Mouse (Mus musculus): ENCODE results near the gene Usp33. TPM values are rescaled to one million over a fixed set of nuclear protein-coding genes. Genes with fewer than 3 reads are reported as not detected.

Usp33 gene
- polyA plus RNA-seq, 1 experiment: 101 TPM

GRCm38 (mm10) chr3:152347227-152347626 lies 949 bp downstream of the Usp33 start:
- TF ChIP-seq CTCF (IDR thresholded peaks at IDR 0.05; ENCODE audit: borderline replicate concordance, insufficient read depth, low read depth, low read length): no peak
- WGBS: 17% methylated on average over 3 of the region's 3 CpGs
- H3K4me3 ChIP-seq (replicated peaks; ENCODE audit: insufficient read depth, low read depth, low read length): peak overlapping the region; percentile 95
- H3K27ac ChIP-seq (ENCODE audit: insufficient read depth, low read length): no peak overlapping the region
- peaks cover under 1% of the 10 kb centered on the region for H3K4me1 ChIP-seq (ENCODE audit: control insufficient read depth, insufficient read depth, low read length)
- DNase-seq: no peak
- no peaks in the 10 kb centered on the region for H3K27me3 ChIP-seq (ENCODE audit: control insufficient read depth, insufficient read depth, low read length)

DNA sequence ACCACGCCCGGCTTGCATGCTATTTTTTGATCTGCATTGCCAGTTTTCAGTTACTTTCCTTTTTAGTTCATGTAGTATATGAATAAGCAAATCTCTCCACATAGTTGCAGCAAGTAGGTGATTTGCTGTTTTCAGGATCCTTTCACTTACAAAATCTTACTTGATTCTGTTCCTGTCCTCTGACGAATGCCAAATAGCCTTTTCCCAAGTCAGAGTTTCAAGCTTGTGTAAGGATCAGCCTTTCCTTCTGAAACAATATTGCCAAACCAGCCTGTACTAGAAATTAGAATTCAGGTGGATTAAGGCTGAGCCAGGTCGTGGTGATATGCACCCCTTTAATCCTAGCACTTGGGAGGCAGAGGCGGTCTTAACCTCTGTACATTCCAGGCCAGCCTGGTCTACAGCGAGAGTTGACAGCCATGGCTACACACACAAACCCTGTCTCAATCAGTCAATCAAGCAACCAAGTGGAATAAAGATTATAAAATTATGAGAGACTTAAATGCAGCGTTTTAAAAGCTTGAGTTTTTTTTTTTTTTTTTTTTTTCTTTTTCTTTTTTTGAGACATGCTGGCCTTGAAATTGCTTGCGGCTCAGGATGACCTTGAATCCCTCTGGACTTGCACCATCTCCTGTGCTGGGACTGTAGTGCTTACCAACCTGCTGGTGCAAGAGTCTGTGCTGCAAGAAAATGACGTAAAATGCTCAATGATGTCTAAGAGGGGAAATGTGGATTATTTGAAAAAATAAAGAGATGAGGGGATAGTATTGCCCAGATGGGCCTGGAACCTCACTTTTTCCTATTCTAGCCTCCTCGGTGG lies 1.9 kb downstream of the Usp33 start:
- 72% methylated on average over 10 of the region's 10 CpGs for WGBS
- Histone ChIP-seq H3K4me1 (ENCODE audit: control insufficient read depth, insufficient read depth, low read length) (peaks cover 6% of the 10 kb centered on the region), H3K27me3 (ENCODE audit: control insufficient read depth, insufficient read depth, low read length) (no peaks in the 10 kb centered on the region), H3K27ac (ENCODE audit: insufficient read depth, low read length) (no peak overlapping the region), H3K4me3 (replicated peaks; ENCODE audit: insufficient read depth, low read depth, low read length) (peak overlapping the region; percentile 13)
- no peak for DNase-seq
- TF ChIP-seq POLR2A (IDR thresholded peaks at IDR 0.05; ENCODE audit: borderline replicate concordance, insufficient read depth, low read length) (no peak), CTCF (IDR thresholded peaks at IDR 0.05; ENCODE audit: borderline replicate concordance, insufficient read depth, low read depth, low read length) (no peak)

DNA sequence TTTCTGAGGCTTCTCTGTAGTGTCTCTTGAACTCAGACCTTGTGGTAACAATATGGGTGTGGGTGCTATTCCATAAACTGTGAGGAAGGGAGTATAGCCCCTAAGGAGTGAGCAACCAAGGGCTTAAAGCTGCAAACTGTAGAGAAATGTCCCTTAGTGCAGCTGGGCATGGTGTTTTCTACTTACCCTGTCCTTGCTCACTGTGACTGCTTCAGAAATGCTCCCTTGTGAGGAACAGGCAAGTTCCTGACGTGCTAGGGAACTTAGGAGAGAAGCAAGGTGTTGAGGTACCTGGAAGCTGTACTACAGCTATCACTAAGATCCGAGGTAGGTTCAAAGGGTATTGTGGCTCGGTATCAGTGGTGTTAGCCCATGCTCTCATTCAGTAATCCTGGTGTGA lies 4.2 kb downstream of the Usp33 start:
- TF ChIP-seq POLR2A (IDR thresholded peaks at IDR 0.05; ENCODE audit: borderline replicate concordance, insufficient read depth, low read length): no peak
- H3K27me3 ChIP-seq (ENCODE audit: control insufficient read depth, insufficient read depth, low read length): no peaks in the 10 kb centered on the region
- 86% methylated on average over 3 of the region's 3 CpGs for WGBS
- peaks cover 14% of the 10 kb centered on the region for H3K4me1 ChIP-seq (ENCODE audit: control insufficient read depth, insufficient read depth, low read length)
- no peak overlapping the region for H3K4me3 ChIP-seq (replicated peaks; ENCODE audit: insufficient read depth, low read depth, low read length)
- no peak overlapping the region for H3K27ac ChIP-seq (ENCODE audit: insufficient read depth, low read length)
- DNase-seq: no peak

DNA sequence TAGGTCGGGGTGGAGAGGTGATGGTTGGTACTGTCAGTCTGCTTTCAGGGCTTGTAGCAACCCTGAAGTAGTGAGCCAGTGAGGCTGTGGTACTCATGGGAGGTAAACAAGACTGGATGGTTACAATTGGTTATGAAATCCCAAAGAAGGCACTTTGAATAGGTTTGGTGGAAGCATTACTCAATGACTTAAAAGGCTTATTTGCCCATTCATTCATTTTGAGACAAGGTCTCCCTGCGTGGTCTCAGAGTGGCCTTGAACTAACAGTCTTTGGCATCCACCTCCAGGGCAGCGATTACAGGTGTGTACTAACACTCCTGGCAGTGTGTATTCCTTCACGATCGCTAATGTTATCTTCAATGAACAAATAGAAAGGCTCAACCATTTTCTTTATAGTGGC lies 4.7 kb downstream of the Usp33 start:
- no peak for TF ChIP-seq POLR2A (IDR thresholded peaks at IDR 0.05; ENCODE audit: borderline replicate concordance, insufficient read depth, low read length)
- TF ChIP-seq CTCF (IDR thresholded peaks at IDR 0.05; ENCODE audit: borderline replicate concordance, insufficient read depth, low read depth, low read length): no peak
- Histone ChIP-seq H3K27me3 (ENCODE audit: control insufficient read depth, insufficient read depth, low read length) (no peaks in the 10 kb centered on the region), H3K4me3 (replicated peaks; ENCODE audit: insufficient read depth, low read depth, low read length) (no peak overlapping the region), H3K27ac (ENCODE audit: insufficient read depth, low read length) (no peak overlapping the region), H3K4me1 (ENCODE audit: control insufficient read depth, insufficient read depth, low read length) (peaks cover 14% of the 10 kb centered on the region)
- WGBS: 86% methylated on average over 5 of the region's 5 CpGs
- no peak for DNase-seq

DNA sequence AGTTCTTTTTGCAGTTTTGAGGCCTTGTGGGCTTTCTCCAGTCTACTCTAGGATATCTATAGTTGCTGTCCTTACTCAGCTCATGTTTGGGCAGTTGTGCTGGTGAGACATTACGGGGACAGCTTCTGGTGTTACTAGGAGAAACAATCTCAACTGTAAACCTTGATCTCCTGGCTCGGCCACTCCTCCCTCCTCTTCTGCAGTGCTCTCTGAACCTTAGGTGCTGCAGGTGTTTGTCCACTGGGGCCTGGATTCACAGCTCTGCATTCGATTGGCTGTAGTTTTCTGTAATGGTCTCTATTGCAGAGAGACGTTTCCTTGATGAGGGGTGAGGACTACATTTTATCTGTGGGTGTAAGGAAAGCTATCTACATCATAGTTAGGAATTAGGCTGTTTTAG lies 6.0 kb downstream of the Usp33 start:
- TF ChIP-seq POLR2A (IDR thresholded peaks at IDR 0.05; ENCODE audit: borderline replicate concordance, insufficient read depth, low read length) (no peak), CTCF (IDR thresholded peaks at IDR 0.05; ENCODE audit: borderline replicate concordance, insufficient read depth, low read depth, low read length) (no peak)
- H3K27me3 ChIP-seq (ENCODE audit: control insufficient read depth, insufficient read depth, low read length): no peaks in the 10 kb centered on the region
- no peak overlapping the region for H3K4me3 ChIP-seq (replicated peaks; ENCODE audit: insufficient read depth, low read depth, low read length)
- no peak overlapping the region for H3K27ac ChIP-seq (ENCODE audit: insufficient read depth, low read length)
- peaks cover 14% of the 10 kb centered on the region for H3K4me1 ChIP-seq (ENCODE audit: control insufficient read depth, insufficient read depth, low read length)
- WGBS: 92% methylated on average over 4 of the region's 4 CpGs
- DNase-seq: no peak

GRCm38 (mm10) chr3:152353434-152354177 lies 7.3 kb downstream of the Usp33 start:
- Histone ChIP-seq H3K27me3 (ENCODE audit: control insufficient read depth, insufficient read depth, low read length) (no peaks in the 10 kb centered on the region), H3K27ac (ENCODE audit: insufficient read depth, low read length) (no peak overlapping the region; the same call in 1 of the 2 replicates), H3K4me1 (ENCODE audit: control insufficient read depth, insufficient read depth, low read length) (peaks cover 14% of the 10 kb centered on the region), H3K4me3 (replicated peaks; ENCODE audit: insufficient read depth, low read depth, low read length) (no peak overlapping the region)
- DNase-seq: no peak
- TF ChIP-seq CTCF (IDR thresholded peaks at IDR 0.05; ENCODE audit: borderline replicate concordance, insufficient read depth, low read depth, low read length) (no peak), POLR2A (IDR thresholded peaks at IDR 0.05; ENCODE audit: borderline replicate concordance, insufficient read depth, low read length) (no peak)
- 21% methylated on average over 10 of the region's 10 CpGs for WGBS

DNA sequence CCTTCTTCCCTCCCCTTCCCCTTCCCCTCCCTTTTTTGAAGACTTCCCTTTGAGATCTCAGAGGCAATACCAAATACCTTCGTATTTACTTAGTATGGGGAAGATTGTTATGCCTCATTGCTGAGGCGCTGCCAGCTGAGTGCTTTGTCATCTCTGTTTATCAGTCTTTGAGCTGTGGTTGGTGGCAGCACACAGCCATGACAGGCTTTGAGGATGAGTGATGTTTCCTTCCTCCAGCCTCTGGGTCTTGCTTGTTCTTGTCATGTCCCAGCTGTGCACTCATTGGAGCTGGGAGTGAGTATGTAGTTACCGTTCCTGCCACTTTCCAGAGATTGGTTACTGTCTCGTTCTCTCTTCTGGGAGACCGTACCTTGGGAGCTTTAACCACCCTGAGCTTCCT lies 9.1 kb downstream of the Usp33 start:
- Histone ChIP-seq H3K4me1 (ENCODE audit: control insufficient read depth, insufficient read depth, low read length) (peaks cover 18% of the 10 kb centered on the region), H3K27ac (ENCODE audit: insufficient read depth, low read length) (no peak overlapping the region), H3K4me3 (replicated peaks; ENCODE audit: insufficient read depth, low read depth, low read length) (no peak overlapping the region), H3K27me3 (ENCODE audit: control insufficient read depth, insufficient read depth, low read length) (no peaks in the 10 kb centered on the region)
- WGBS: 78% methylated on average over 5 of the region's 5 CpGs
- TF ChIP-seq POLR2A (IDR thresholded peaks at IDR 0.05; ENCODE audit: borderline replicate concordance, insufficient read depth, low read length) (no peak), CTCF (IDR thresholded peaks at IDR 0.05; ENCODE audit: borderline replicate concordance, insufficient read depth, low read depth, low read length) (no peak)
- DNase-seq: no peak

- Histone ChIP-seq H3K27ac (ENCODE audit: insufficient read depth, low read length) (no peak overlapping the region), H3K4me3 (replicated peaks; ENCODE audit: insufficient read depth, low read depth, low read length) (no peak overlapping the region), H3K4me1 (ENCODE audit: control insufficient read depth, insufficient read depth, low read length) (peaks cover 18% of the 10 kb centered on the region), H3K27me3 (ENCODE audit: control insufficient read depth, insufficient read depth, low read length) (no peaks in the 10 kb centered on the region)
- WGBS: 70% methylated on average over 9 of the region's 9 CpGs
- no peak for TF ChIP-seq CTCF (IDR thresholded peaks at IDR 0.05; ENCODE audit: borderline replicate concordance, insufficient read depth, low read depth, low read length)
- no peak for TF ChIP-seq POLR2A (IDR thresholded peaks at IDR 0.05; ENCODE audit: borderline replicate concordance, insufficient read depth, low read length)
- DNase-seq: no peak
Observed at GRCm38 (mm10) chr3:152356751-152357150, 10.5 kb downstream of the Usp33 start.

Measured in cerebellum, adult 2 months (tissue).